Mouse (Mus musculus) erythroblast, embryonic 14.5 days (primary cell): ENCODE measurements around the gene Foxn3. TPM values are rescaled to one million over a fixed set of nuclear protein-coding genes. Genes with fewer than 3 reads are reported as not detected.

Experiments
- H3K27me3 ChIP-seq: 2 replicates; pipeline ENCODE4 v1.6.1; 2012; ENCODE audit warnings: inconsistent platforms; ENCODE audit not compliant: control insufficient read depth
- H3K36me3 ChIP-seq: 2 replicates; pipeline ENCODE4 v1.6.1; 2012; ENCODE audit warnings: mild to moderate bottlenecking, inconsistent platforms; ENCODE audit not compliant: control insufficient read depth
- H3K4me1 ChIP-seq: 2 replicates; pipeline ENCODE4 v1.6.1; 2012; ENCODE audit warnings: inconsistent platforms; ENCODE audit not compliant: control insufficient read depth
- H3K4me3 ChIP-seq: replicated peaks from 2 replicates; pipeline ENCODE3; 2012; ENCODE audit warnings: moderate library complexity, mild to moderate bottlenecking, inconsistent platforms
- H3K9me3 ChIP-seq: 2 replicates; pipeline ENCODE4 v1.6.1; 2012; ENCODE audit warnings: low read length, inconsistent platforms, mixed read lengths; ENCODE audit not compliant: control insufficient read depth
- GATA1 ChIP-seq: IDR thresholded peaks from 2 replicates; pipeline ENCODE4 v1.6.1; 2012; ENCODE audit warnings: low read length, inconsistent platforms, mixed read lengths
- TAL1 ChIP-seq: IDR thresholded peaks from 3 replicates; pipeline ENCODE4 v1.6.1; 2012; ENCODE audit warnings: low read length, inconsistent platforms, mixed read lengths
- polyA plus RNA-seq: library from polyadenylated mRNA; stranded (reverse); fragments of >175 nt; gene quantifications from 2 replicates; pipeline ENCODE4 v1.2.3, GENCODE M21; 2012

Foxn3 gene
- polyA plus RNA-seq, 1 experiment: 0.84 TPM

GRCm38 (mm10) chr12:99334026-99334425 lies 229.4 kb downstream of the Foxn3 start:
- Histone ChIP-seq H3K9me3 (no peaks in the 10 kb centered on the region), H3K36me3 (peaks cover 5% of the 10 kb centered on the region), H3K4me1 (peaks cover 43% of the 10 kb centered on the region), H3K27me3 (no peaks in the 10 kb centered on the region), H3K4me3 (no peak overlapping the region)
- TF ChIP-seq TAL1 (no peak), GATA1 (no peak)

DNA sequence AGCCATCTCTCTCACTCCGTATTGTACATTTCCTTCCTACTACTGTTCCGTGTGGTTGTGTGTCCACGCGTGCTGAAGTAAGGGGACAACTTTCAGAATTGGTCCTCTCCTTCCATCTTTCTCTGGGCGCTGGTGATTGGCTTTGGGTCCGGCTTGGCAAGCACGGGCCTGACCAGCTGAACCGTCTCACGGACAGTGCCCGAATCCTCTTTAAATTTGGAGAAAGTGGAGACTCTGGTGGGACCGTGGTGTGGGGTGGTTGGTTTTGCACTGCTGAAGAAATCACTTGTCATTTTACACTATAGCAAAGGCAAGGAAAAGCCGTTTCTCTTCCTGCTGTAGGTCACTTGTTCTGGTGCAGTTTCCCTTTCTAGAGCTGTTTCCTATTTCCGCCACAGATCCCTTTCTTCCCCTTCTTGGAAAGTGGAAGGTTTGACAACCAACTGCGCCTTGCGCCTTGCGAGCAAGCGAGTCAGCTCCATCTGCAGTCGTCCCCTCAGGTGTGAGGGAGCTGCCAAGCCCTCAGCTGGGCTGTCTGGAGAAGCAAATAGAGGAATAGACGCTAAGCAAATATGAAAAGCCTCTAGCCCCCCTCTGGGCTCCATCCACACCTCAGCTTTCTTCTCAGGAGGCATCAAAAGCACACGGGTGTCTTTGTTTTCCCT lies 229.9 kb downstream of the Foxn3 start:
- H3K9me3 ChIP-seq: no peaks in the 10 kb centered on the region
- no peaks in the 10 kb centered on the region for H3K27me3 ChIP-seq
- H3K4me3 ChIP-seq: no peak overlapping the region
- peaks cover 48% of the 10 kb centered on the region for H3K4me1 ChIP-seq
- H3K36me3 ChIP-seq: peaks cover 5% of the 10 kb centered on the region
- TF ChIP-seq TAL1: no peak
- TF ChIP-seq GATA1: no peak

DNA sequence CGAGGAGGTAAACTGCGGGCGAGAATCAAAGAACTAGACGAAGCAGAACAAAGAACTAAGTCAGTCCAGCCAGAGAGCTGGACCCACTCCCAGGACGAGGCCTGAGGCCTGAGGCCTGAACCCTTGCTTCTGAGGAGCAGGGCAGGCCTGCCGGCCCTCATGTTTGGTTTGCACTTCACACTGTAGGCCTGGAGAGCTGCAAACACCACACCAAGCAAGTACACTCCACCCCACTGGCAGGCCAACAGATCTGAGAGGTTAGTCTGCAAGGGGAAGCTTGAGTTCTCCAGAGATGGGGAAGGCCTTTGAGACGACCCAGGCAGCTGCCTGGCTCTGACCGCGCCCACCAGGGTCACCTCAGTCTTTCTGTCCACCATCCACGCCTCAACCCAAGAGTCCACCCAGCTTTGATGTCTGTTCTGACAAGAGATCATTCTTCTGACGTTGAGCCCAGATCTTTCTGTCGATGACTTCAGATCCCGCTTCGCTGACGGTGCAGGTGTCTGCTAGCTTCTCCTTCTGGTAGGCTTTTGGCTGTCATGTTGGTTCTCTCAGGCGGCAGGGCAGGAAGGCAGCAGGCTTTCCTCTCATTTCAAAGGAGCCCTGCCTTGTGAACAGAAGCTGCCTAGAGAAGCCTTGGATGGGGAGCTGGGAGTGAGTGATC lies 231.1 kb downstream of the Foxn3 start:
- Histone ChIP-seq H3K4me1 (peaks cover 48% of the 10 kb centered on the region), H3K36me3 (peaks cover 5% of the 10 kb centered on the region), H3K27me3 (no peaks in the 10 kb centered on the region), H3K9me3 (no peaks in the 10 kb centered on the region), H3K4me3 (no peak overlapping the region)
- no peak for TF ChIP-seq TAL1
- no peak for TF ChIP-seq GATA1

DNA sequence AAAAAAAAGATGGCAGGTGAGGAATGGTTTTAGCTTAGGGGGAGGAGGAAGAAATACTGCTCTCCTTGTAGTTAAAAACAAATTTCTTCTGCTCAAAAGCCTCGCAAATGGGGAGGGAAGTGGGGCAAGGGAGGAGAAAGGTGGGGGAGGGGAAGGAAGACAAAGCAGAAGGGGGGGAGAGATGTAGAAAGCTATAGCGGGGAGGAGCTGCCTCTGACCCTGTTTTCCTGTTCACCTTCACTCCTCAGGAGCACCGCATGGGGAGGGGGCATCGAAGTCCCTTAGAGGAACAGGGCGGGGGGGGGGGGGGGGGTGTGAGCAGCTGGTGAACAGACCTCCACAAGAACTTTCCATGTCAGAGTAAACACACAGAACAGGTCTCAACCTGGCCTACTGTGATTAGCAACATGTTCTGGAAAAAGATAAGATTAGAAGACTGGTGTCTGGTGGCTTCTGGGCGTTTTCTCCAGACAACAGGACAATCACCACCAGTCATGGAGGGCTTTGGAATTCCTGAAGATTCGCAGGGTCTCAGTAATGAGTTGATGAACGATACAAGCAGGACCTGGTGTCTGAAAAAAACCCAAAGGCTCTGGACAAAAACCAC lies 231.9 kb downstream of the Foxn3 start:
- Histone ChIP-seq H3K36me3 (peaks cover 5% of the 10 kb centered on the region), H3K27me3 (no peaks in the 10 kb centered on the region), H3K4me1 (peaks cover 46% of the 10 kb centered on the region), H3K4me3 (no peak overlapping the region), H3K9me3 (no peaks in the 10 kb centered on the region)
- TF ChIP-seq TAL1 (peak; percentile 39; the same call in 1 of the 3 replicates), GATA1 (no peak)

GRCm38 (mm10) chr12:99330822-99331285 lies 232.5 kb downstream of the Foxn3 start:
- H3K4me3 ChIP-seq: no peak overlapping the region
- H3K4me1 ChIP-seq: peaks cover 44% of the 10 kb centered on the region
- no peaks in the 10 kb centered on the region for H3K9me3 ChIP-seq
- TF ChIP-seq TAL1 (no peak), GATA1 (no peak)
- no peaks in the 10 kb centered on the region for H3K27me3 ChIP-seq
- H3K36me3 ChIP-seq: peaks cover 5% of the 10 kb centered on the region

- Histone ChIP-seq H3K9me3 (no peaks in the 10 kb centered on the region), H3K4me3 (no peak overlapping the region), H3K4me1 (peaks cover 44% of the 10 kb centered on the region), H3K36me3 (peaks cover 5% of the 10 kb centered on the region), H3K27me3 (no peaks in the 10 kb centered on the region)
- no peak for TF ChIP-seq GATA1
- no peak for TF ChIP-seq TAL1
These were observed 233.8 kb downstream of the Foxn3 start for GRCm38 (mm10) chr12:99329301-99330257.

- peaks cover 5% of the 10 kb centered on the region for H3K36me3 ChIP-seq
- H3K27me3 ChIP-seq: no peaks in the 10 kb centered on the region
- H3K4me3 ChIP-seq: no peak overlapping the region
- H3K9me3 ChIP-seq: no peaks in the 10 kb centered on the region
- peaks cover 40% of the 10 kb centered on the region for H3K4me1 ChIP-seq
- TF ChIP-seq TAL1 (no peak), GATA1 (no peak)
These were observed 237.2 kb downstream of the Foxn3 start for GRCm38 (mm10) chr12:99326157-99326556.

- H3K4me1 ChIP-seq: peaks cover 27% of the 10 kb centered on the region
- no peak overlapping the region for H3K4me3 ChIP-seq
- no peaks in the 10 kb centered on the region for H3K9me3 ChIP-seq
- H3K27me3 ChIP-seq: no peaks in the 10 kb centered on the region
- H3K36me3 ChIP-seq: no peaks in the 10 kb centered on the region; the same call in 1 of the 2 replicates
- TF ChIP-seq GATA1: no peak
- no peak for TF ChIP-seq TAL1
These were observed 241.6 kb downstream of the Foxn3 start for GRCm38 (mm10) chr12:99321633-99322431.
